Mouse (Mus musculus) ES-E14 (cell line): ENCODE measurements around the gene Smc5.

Source experiments
- MAFK ChIP-seq: IDR thresholded peaks from 2 replicates; pipeline ENCODE4 v1.6.1; 2014; ENCODE audit warnings: mild to moderate bottlenecking, low read depth, low read length, inconsistent platforms; ENCODE audit not compliant: insufficient read depth
- ZNF384 ChIP-seq: IDR thresholded peaks from 2 replicates; pipeline ENCODE4 v1.6.1; 2012; ENCODE audit warnings: low read depth, low read length, inconsistent platforms

GRCm38 (mm10) chr19:23163361-23163760, 110.3 kb downstream of the Smc5 start:
- TF ChIP-seq MAFK = no peak
- TF ChIP-seq ZNF384 = no peak
